Mouse (Mus musculus): ENCODE results near the gene Lasp1.

DNA sequence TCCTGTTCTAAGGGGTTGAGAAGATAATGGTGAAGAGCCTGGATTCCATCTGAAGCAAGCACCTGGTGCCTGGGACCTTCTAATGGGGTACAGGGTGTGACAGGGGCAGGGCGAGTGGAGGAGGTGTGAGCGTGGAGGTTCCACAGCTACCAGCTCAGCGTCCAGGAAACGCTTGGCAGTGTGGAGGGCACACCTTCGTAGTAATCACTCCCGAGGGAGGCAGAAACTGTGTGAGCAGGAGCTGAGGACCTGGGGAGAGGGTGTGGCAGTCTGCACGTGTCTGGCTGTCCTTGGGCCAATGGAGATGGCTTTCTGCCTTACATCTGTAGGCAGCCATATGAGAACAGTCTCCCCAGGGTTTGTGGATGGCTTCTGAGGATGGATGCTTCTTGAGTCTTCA is 14.3 kb downstream of the Lasp1 start:
- TF ChIP-seq CTCF (IDR thresholded peaks at IDR 0.05) = no peak
- TF ChIP-seq EP300 (IDR thresholded peaks at IDR 0.05; ENCODE audit: insufficient read depth, low read depth, low read length) = no peak
- no peak for TF ChIP-seq POLR2A (IDR thresholded peaks at IDR 0.05; ENCODE audit: insufficient read depth, low read depth, low read length)
